Mouse (Mus musculus): ENCODE measurements around the gene Jmjd4.
A peak's percentile ranks its signal among the peaks of the same experiment; 100 is the strongest.

Jmjd4 gene

GRCm38 (mm10) chr11:59449741-59450229 lies at the start of gene Jmjd4:
TSS of gene Jmjd4 (plus strand) at chr11:59450045.
- peak; percentile 92 for DNase-seq

- no peak for DNase-seq
Measured at GRCm38 (mm10) chr11:59400876-59401275, 49.0 kb upstream of the Jmjd4 start.

GRCm38 (mm10) chr11:59405761-59406160 lies 44.1 kb upstream of the Jmjd4 start:
- DNase-seq, result no peak

GRCm38 (mm10) chr11:59410851-59411250 lies 39.0 kb upstream of the Jmjd4 start:
- no peak for DNase-seq

GRCm38 (mm10) chr11:59412058-59412457 lies 37.8 kb upstream of the Jmjd4 start:
- no peak for DNase-seq

- DNase-seq, result no peak
Measured at GRCm38 (mm10) chr11:59412999-59413863, 36.6 kb upstream of the Jmjd4 start.

GRCm38 (mm10) chr11:59418708-59419107 lies 31.1 kb upstream of the Jmjd4 start:
- DNase-seq, result no peak

- DNase-seq, result no peak
Measured at GRCm38 (mm10) chr11:59421436-59421835, 28.4 kb upstream of the Jmjd4 start.

- DNase-seq, result no peak
Measured at GRCm38 (mm10) chr11:59421967-59422366, 27.9 kb upstream of the Jmjd4 start.

GRCm38 (mm10) chr11:59423010-59423588 lies 26.7 kb upstream of the Jmjd4 start:
- no peak for DNase-seq

GRCm38 (mm10) chr11:59425671-59426101 lies 24.2 kb upstream of the Jmjd4 start:
- DNase-seq, result no peak

- DNase-seq, result no peak
Measured at GRCm38 (mm10) chr11:59428057-59428660, 21.7 kb upstream of the Jmjd4 start.

- no peak for DNase-seq
Measured at GRCm38 (mm10) chr11:59429959-59430358, 19.9 kb upstream of the Jmjd4 start.

GRCm38 (mm10) chr11:59432261-59432660 lies 17.6 kb upstream of the Jmjd4 start:
- no peak for DNase-seq

- DNase-seq, result no peak
Measured at GRCm38 (mm10) chr11:59437954-59438353, 11.9 kb upstream of the Jmjd4 start.

- no peak for DNase-seq
Measured at GRCm38 (mm10) chr11:59443102-59443501, 6.7 kb upstream of the Jmjd4 start.

- DNase-seq, result no peak
Measured at GRCm38 (mm10) chr11:59450230-59450771, 456 bp downstream of the Jmjd4 start.

- no peak for DNase-seq
Measured at GRCm38 (mm10) chr11:59451086-59451485, 1.2 kb downstream of the Jmjd4 start, which contains the start of gene Snap47. TSS of gene Snap47 (minus strand) at chr11:59451186.

GRCm38 (mm10) chr11:59456346-59456745 lies 6.5 kb downstream of the Jmjd4 start:
- no peak for DNase-seq

- DNase-seq, result no peak
Measured at GRCm38 (mm10) chr11:59456891-59457290, 7.0 kb downstream of the Jmjd4 start.

- peak; percentile 69 for DNase-seq
Measured at GRCm38 (mm10) chr11:59458973-59459372, 9.1 kb downstream of the Jmjd4 start.

GRCm38 (mm10) chr11:59460459-59460858 lies 10.6 kb downstream of the Jmjd4 start:
- DNase-seq, result no peak
